In genomic region chr13:97577081-97577785, GRCm38 (mm10) we compare ENCODE assay signal across 12 mouse cellular contexts.
DNase-seq lines count a peak whose midpoint lies in the region; ATAC-seq and TF ChIP-seq lines count a peak whose summit lies in the region.
"Had no signal": no experiment of that assay in that cellular context is flagged by ENCODE, and none has a peak within 500 bp of the region (broad histone marks: within the 10 kb centered on the region; RNA-seq: fewer than 3 reads in every experiment).

No protein-coding gene starts in this region.

- DNase-seq in heart, adult 9 months (ENCODE audit: low spot score in 2 of 2): no peak
- DNase-seq in midbrain, embryonic 10.5 days (ENCODE audit: low spot score): no peak
- peak; percentile 41 for DNase-seq in hindbrain, postnatal 0 days (ENCODE audit: low spot score)
- no peak for DNase-seq in thymus, postnatal 10 days (ENCODE audit: low spot score in 2 of 2)
- DNase-seq in right cerebral cortex, postnatal 4 days: no peak
- DNase-seq: kidney, postnatal 10 days; thymus, adult 2 months had no signal

- 0 out of 2 replicates have a peak overlapping the region, but pooled peaks have one; percentile 4 for H3K27ac ChIP-seq in heart, embryonic 15.5 days
- peak overlapping the region; percentile 25; the same call in 1 of the 2 replicates for H3K27ac ChIP-seq in midbrain, embryonic 10.5 days (replicated peaks)
- H3K27ac ChIP-seq in midbrain, embryonic 15.5 days: no peak overlapping the region
- H3K27ac ChIP-seq in hindbrain, postnatal 0 days: no peak overlapping the region
- peak overlapping the region; percentile 72 for H3K27ac ChIP-seq in stomach, embryonic 15.5 days
- H3K27ac ChIP-seq: macrophage had no signal

- 53% methylated on average over 9 of the region's 9 CpGs for WGBS in heart, embryonic 15.5 days
- WGBS in midbrain, embryonic 10.5 days: 71% methylated on average over 9 of the region's 9 CpGs
- 51% methylated on average over 9 of the region's 9 CpGs for WGBS in midbrain, embryonic 15.5 days
- WGBS in hindbrain, postnatal 0 days: 48% methylated on average over 9 of the region's 9 CpGs
- WGBS in stomach, embryonic 15.5 days: 45% methylated on average over 9 of the region's 9 CpGs

- H3K9ac ChIP-seq in heart, embryonic 15.5 days: no peak overlapping the region
- no peak overlapping the region for H3K9ac ChIP-seq in midbrain, embryonic 15.5 days
- no peak overlapping the region for H3K9ac ChIP-seq in hindbrain, postnatal 0 days (replicated peaks; ENCODE audit: low read length)
- no peak overlapping the region for H3K9ac ChIP-seq in stomach, embryonic 15.5 days

- no peak overlapping the region for H3K4me2 ChIP-seq in heart, embryonic 15.5 days
- H3K4me2 ChIP-seq in midbrain, embryonic 15.5 days: no peak overlapping the region
- H3K4me2 ChIP-seq in hindbrain, postnatal 0 days (ENCODE audit: low read depth, low read length): no peak overlapping the region
- H3K4me2 ChIP-seq in stomach, embryonic 15.5 days: no peak overlapping the region

- ATAC-seq in heart, embryonic 15.5 days (replicated peaks; ENCODE audit: insufficient number of reproducible peaks, insufficient read depth, low FRiP score, low read depth): no peak
- ATAC-seq in midbrain, embryonic 15.5 days (replicated peaks): no peak
- 0 out of 2 replicates have a peak, but pooled peaks have one; percentile 58 for ATAC-seq in hindbrain, postnatal 0 days
- peak; percentile 59; the same call in 1 of the 2 replicates for ATAC-seq in stomach, embryonic 15.5 days (ENCODE audit: insufficient read depth, low FRiP score, low read depth)

- H3K36me3 ChIP-seq in heart, embryonic 15.5 days: no peaks in the 10 kb centered on the region
- H3K36me3 ChIP-seq in midbrain, embryonic 10.5 days: no peaks in the 10 kb centered on the region
- H3K36me3 ChIP-seq in midbrain, embryonic 15.5 days (replicated peaks): no peaks in the 10 kb centered on the region
- H3K36me3 ChIP-seq in hindbrain, postnatal 0 days (ENCODE audit: insufficient read depth, low read length): no peaks in the 10 kb centered on the region
- H3K36me3 ChIP-seq in stomach, embryonic 15.5 days: no peaks in the 10 kb centered on the region

- no peaks in the 10 kb centered on the region for H3K9me3 ChIP-seq in heart, embryonic 15.5 days (replicated peaks)
- H3K9me3 ChIP-seq in midbrain, embryonic 10.5 days (replicated peaks): no peaks in the 10 kb centered on the region
- no peaks in the 10 kb centered on the region for H3K9me3 ChIP-seq in midbrain, embryonic 15.5 days
- H3K9me3 ChIP-seq in hindbrain, postnatal 0 days (ENCODE audit: low read length): no peaks in the 10 kb centered on the region
- no peaks in the 10 kb centered on the region for H3K9me3 ChIP-seq in stomach, embryonic 15.5 days

- H3K4me1 ChIP-seq in heart, embryonic 15.5 days (replicated peaks): peaks cover 36% of the 10 kb centered on the region
- H3K4me1 ChIP-seq in midbrain, embryonic 10.5 days: peaks cover 65% of the 10 kb centered on the region
- H3K4me1 ChIP-seq in midbrain, embryonic 15.5 days: no peaks in the 10 kb centered on the region
- H3K4me1 ChIP-seq in hindbrain, postnatal 0 days (ENCODE audit: insufficient read depth, low read length): 0 out of 2 replicates have a peak, but pooled peaks cover 5% of the 10 kb centered on the region
- H3K4me1 ChIP-seq in stomach, embryonic 15.5 days: peaks cover 4% of the 10 kb centered on the region; the same call in 1 of the 2 replicates

- H3K4me3 ChIP-seq in heart, embryonic 15.5 days: no peak overlapping the region
- H3K4me3 ChIP-seq in midbrain, embryonic 10.5 days: no peak overlapping the region
- H3K4me3 ChIP-seq in midbrain, embryonic 15.5 days: no peak overlapping the region
- H3K4me3 ChIP-seq in hindbrain, postnatal 0 days (ENCODE audit: low read length): no peak overlapping the region
- no peak overlapping the region for H3K4me3 ChIP-seq in stomach, embryonic 15.5 days (replicated peaks)

- no peak for TF ChIP-seq CTCF in hindbrain, postnatal 0 days (IDR thresholded peaks at IDR 0.05; ENCODE audit: low read depth)

- H3K27me3 ChIP-seq in heart, embryonic 15.5 days: no peaks in the 10 kb centered on the region
- no peaks in the 10 kb centered on the region for H3K27me3 ChIP-seq in midbrain, embryonic 10.5 days (ENCODE audit: low read depth, poor library complexity, severe bottlenecking)
- no peaks in the 10 kb centered on the region for H3K27me3 ChIP-seq in midbrain, embryonic 15.5 days (replicated peaks)
- H3K27me3 ChIP-seq in hindbrain, postnatal 0 days (ENCODE audit: insufficient read depth, low read length): 0 out of 2 replicates have a peak, but pooled peaks cover 5% of the 10 kb centered on the region
- H3K27me3 ChIP-seq in stomach, embryonic 15.5 days (replicated peaks): no peaks in the 10 kb centered on the region
- H3K27me3 ChIP-seq: CH12.LX had no signal

Comparison
In these comparisons a context has a peak if more than half of its experiments do, and no peak if none do; other contexts are left out.
1. H3K27ac ChIP-seq: peak in heart, embryonic 15.5 days (single experiment), midbrain, embryonic 10.5 days (single experiment) and stomach, embryonic 15.5 days (single experiment); none in midbrain, embryonic 15.5 days (single experiment) and hindbrain, postnatal 0 days (single experiment).
2. ATAC-seq: peak in hindbrain, postnatal 0 days (single experiment) and stomach, embryonic 15.5 days (single experiment); none in heart, embryonic 15.5 days (single experiment) and midbrain, embryonic 15.5 days (single experiment).